Mouse (Mus musculus): ENCODE results near the gene Capn7. TPM values are rescaled to one million over a fixed set of nuclear protein-coding genes. Genes with fewer than 3 reads are reported as not detected.

The Capn7 gene
- total RNA-seq, 2 experiments from 2014 or later: 29.4 to 33.6 TPM

- Histone ChIP-seq H3K4me3 (no peak overlapping the region), H3K27ac (no peak overlapping the region)
- DNase-seq: no peak
- intact Hi-C loops (cut with DNase I): no loop called here
- TF ChIP-seq CTCF (IDR thresholded peaks at IDR 0.05): no peak
Measured at GRCm38 (mm10) chr14:31374390-31374789, 38.0 kb downstream of the Capn7 start.

- Histone ChIP-seq H3K4me3 (no peak overlapping the region), H3K27ac (no peak overlapping the region)
- intact Hi-C loops (cut with DNase I): no loop called here
- TF ChIP-seq CTCF (IDR thresholded peaks at IDR 0.05): no peak
- DNase-seq: no peak
Measured at GRCm38 (mm10) chr14:31376331-31376730, 39.9 kb downstream of the Capn7 start.

- intact Hi-C loops (cut with DNase I): no loop called here
- Histone ChIP-seq H3K27ac (no peak overlapping the region), H3K4me3 (no peak overlapping the region)
- no peak for TF ChIP-seq CTCF (IDR thresholded peaks at IDR 0.05)
- no peak for DNase-seq
Measured at GRCm38 (mm10) chr14:31382276-31382675, 45.8 kb downstream of the Capn7 start.

GRCm38 (mm10) chr14:31383470-31384050, 47.1 kb downstream of the Capn7 start:
- no peak overlapping the region for H3K27ac ChIP-seq
- DNase-seq: no peak
- TF ChIP-seq CTCF (IDR thresholded peaks at IDR 0.05): no peak
- no peak overlapping the region for H3K4me3 ChIP-seq
- intact Hi-C loops (cut with DNase I): no loop called here

GRCm38 (mm10) chr14:31384366-31385323, 48.2 kb downstream of the Capn7 start:
- no peak for TF ChIP-seq CTCF (IDR thresholded peaks at IDR 0.05)
- DNase-seq: peak; percentile 65
- intact Hi-C loops (cut with DNase I): loop anchor here (1.0 to 5.0 kb wide), 2 partner anchors 17 to 703 kb away; partner anchors contain the start of genes Dph3 and Oxnad1
- peak overlapping the region; percentile 96 for H3K27ac ChIP-seq
- H3K4me3 ChIP-seq: peak overlapping the region; percentile 5; the same call in 1 of the 2 replicates

- Histone ChIP-seq H3K27ac (peak overlapping the region; percentile 96), H3K4me3 (no peak overlapping the region)
- no peak for TF ChIP-seq CTCF (IDR thresholded peaks at IDR 0.05)
- DNase-seq: no peak
- intact Hi-C loops (cut with DNase I): loop anchor here (1.0 to 5.0 kb wide), 2 partner anchors 18 to 702 kb away; partner anchors contain the start of genes Dph3 and Oxnad1
Measured at GRCm38 (mm10) chr14:31385406-31385805, 49.0 kb downstream of the Capn7 start.

GRCm38 (mm10) chr14:31385977-31386697, 49.7 kb downstream of the Capn7 start:
- TF ChIP-seq CTCF (IDR thresholded peaks at IDR 0.05): no peak; the same call in 1 of the 2 replicates
- intact Hi-C loops (cut with DNase I): loop anchor here (1.0 to 5.0 kb wide), 4 partner anchors 19 to 701 kb away; partner anchors contain the start of genes Dph3, Oxnad1 and Sh3bp5
- DNase-seq: peak; percentile 91
- Histone ChIP-seq H3K4me3 (peak overlapping the region; percentile 29), H3K27ac (peak overlapping the region; percentile 96)

- Histone ChIP-seq H3K4me3 (no peak overlapping the region), H3K27ac (peak overlapping the region; percentile 96)
- DNase-seq: no peak
- TF ChIP-seq CTCF (IDR thresholded peaks at IDR 0.05): no peak
- intact Hi-C loops (cut with DNase I): loop anchor here (2.0 to 5.0 kb wide), 2 partner anchors 85 to 700 kb away; partner anchors contain the start of genes Dph3 and Oxnad1
Measured at GRCm38 (mm10) chr14:31387301-31387981, 51.0 kb downstream of the Capn7 start.

GRCm38 (mm10) chr14:31388086-31388872, 51.8 kb downstream of the Capn7 start:
- intact Hi-C loops (cut with DNase I): loop anchor here (5.0 kb wide), 1 partner anchor 699 kb away; the partner anchor contains the start of genes Dph3 and Oxnad1
- Histone ChIP-seq H3K4me3 (no peak overlapping the region), H3K27ac (peak overlapping the region; percentile 96)
- no peak for TF ChIP-seq CTCF (IDR thresholded peaks at IDR 0.05)
- no peak for DNase-seq

- Histone ChIP-seq H3K27ac (peak overlapping the region; percentile 24), H3K4me3 (no peak overlapping the region)
- TF ChIP-seq CTCF (IDR thresholded peaks at IDR 0.05): no peak
- intact Hi-C loops (cut with DNase I): loop anchor here (5.0 kb wide), 1 partner anchor 698 kb away; the partner anchor contains the start of genes Dph3 and Oxnad1
- DNase-seq: no peak
Measured at GRCm38 (mm10) chr14:31389421-31390147, 53.1 kb downstream of the Capn7 start.
